Mouse (Mus musculus) hindbrain, embryonic 14.5 days (tissue): ENCODE measurements around the gene Pknox2. TPM values are rescaled to one million over a fixed set of nuclear protein-coding genes. Genes with fewer than 3 reads are reported as not detected.

Source experiments
- ATAC-seq: fragments of 200-750 bp; cut with Nextera tagmentation; 2 replicates; pipeline ENCODE4 v1.8.0; 2017; ENCODE audit warnings: moderate number of reproducible peaks, mild to moderate bottlenecking, moderate TSS enrichment, moderate library complexity; ENCODE audit not compliant: low FRiP score
- DNase-seq: peaks from one replicate; pipeline ENCODE4 v3.0.0-alpha.2; 2015; ENCODE audit warnings: low spot score
- H3K27ac ChIP-seq: fragments of 300-500 bp; sonication (generic); 2 replicates; pipeline ENCODE4 v1.5.1; 2014; ENCODE audit warnings: mild to moderate bottlenecking, moderate library complexity
- H3K27me3 ChIP-seq: fragments of 300-500 bp; sonication (generic); 2 replicates; pipeline ENCODE4 v1.6.1; 2014; ENCODE audit warnings: mild to moderate bottlenecking, low read length, mixed read lengths; ENCODE audit not compliant: control insufficient read depth, insufficient read depth
- H3K36me3 ChIP-seq: fragments of 300-500 bp; sonication (generic); replicated peaks from 2 replicates; pipeline ENCODE4 v1.6.1; 2014; ENCODE audit not compliant: control insufficient read depth, insufficient read depth
- H3K4me1 ChIP-seq: fragments of 300-500 bp; sonication (generic); replicated peaks from 2 replicates; pipeline ENCODE4 v1.6.1; 2014; ENCODE audit warnings: antibody characterized with exemption, low read length, mixed read lengths; ENCODE audit not compliant: control insufficient read depth, insufficient read depth
- H3K4me2 ChIP-seq: fragments of 300-500 bp; sonication (generic); replicated peaks from 2 replicates; pipeline ENCODE4 v1.6.1; 2014; ENCODE audit warnings: mild to moderate bottlenecking, moderate library complexity
- H3K4me3 ChIP-seq: fragments of 300-500 bp; sonication (generic); replicated peaks from 2 replicates; pipeline ENCODE4 v1.5.1; 2014; ENCODE audit warnings: mild to moderate bottlenecking, low read length
- H3K9ac ChIP-seq: fragments of 300-500 bp; sonication (generic); 2 replicates; pipeline ENCODE4 v1.6.1; 2014
- H3K9me3 ChIP-seq: fragments of 300-500 bp; sonication (generic); 2 replicates; pipeline ENCODE4 v1.6.1; 2016; ENCODE audit warnings: low read length; ENCODE audit not compliant: control insufficient read depth
- WGBS: fragments of 180-500 bp; shearing (Covaris S2); extraction: QIAGEN DNeasy Blood & Tissue Kit; methylation state at CpG from one replicate; pipeline ENCODE4 v1.1.7; 2014; 5-methylcytosine and 5-hydroxymethylcytosine counted together
- polyA plus RNA-seq: library from polyadenylated mRNA; unstranded; fragments of >200 nt; fragmentation: Nextera tagmentation; extraction: Ambion mirVana; gene quantifications from 2 replicates; pipeline ENCODE4 v1.2.1, GENCODE M21; 2014

Pknox2 gene
- polyA plus RNA-seq, 1 experiment from 2014 or later = 25.8 TPM

DNA sequence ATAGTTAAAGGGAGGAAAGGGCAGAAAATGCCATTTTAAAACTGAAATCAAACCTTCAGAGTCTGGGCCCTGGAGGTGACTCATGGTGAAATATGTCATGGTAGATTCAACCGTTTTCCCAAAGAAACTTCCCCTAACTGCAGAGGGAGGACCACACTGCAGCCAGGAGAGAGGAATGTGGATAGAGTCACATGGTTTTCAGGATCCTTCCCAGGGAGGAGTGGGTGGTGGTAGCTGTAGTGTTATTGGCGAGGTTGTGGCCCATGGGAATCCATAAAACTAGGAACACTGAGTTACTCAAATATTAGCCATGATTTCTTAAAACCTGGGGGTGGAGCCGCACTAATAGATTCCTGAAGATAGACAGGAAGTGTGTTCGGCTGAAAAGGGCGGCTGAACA is 99.7 kb downstream of the Pknox2 start:
- no peak overlapping the region for H3K27ac ChIP-seq
- no peaks in the 10 kb centered on the region for H3K27me3 ChIP-seq
- H3K4me1 ChIP-seq = peaks cover under 1% of the 10 kb centered on the region; the same call in 1 of the 2 replicates
- H3K36me3 ChIP-seq = no peaks in the 10 kb centered on the region
- H3K9me3 ChIP-seq = no peaks in the 10 kb centered on the region
- DNase-seq (no peak), ATAC-seq (no peak)
- WGBS = 73% methylated on average over 5 of the region's 5 CpGs
- H3K4me3 ChIP-seq = no peak overlapping the region
- H3K9ac ChIP-seq = no peak overlapping the region
- no peak overlapping the region for H3K4me2 ChIP-seq

DNA sequence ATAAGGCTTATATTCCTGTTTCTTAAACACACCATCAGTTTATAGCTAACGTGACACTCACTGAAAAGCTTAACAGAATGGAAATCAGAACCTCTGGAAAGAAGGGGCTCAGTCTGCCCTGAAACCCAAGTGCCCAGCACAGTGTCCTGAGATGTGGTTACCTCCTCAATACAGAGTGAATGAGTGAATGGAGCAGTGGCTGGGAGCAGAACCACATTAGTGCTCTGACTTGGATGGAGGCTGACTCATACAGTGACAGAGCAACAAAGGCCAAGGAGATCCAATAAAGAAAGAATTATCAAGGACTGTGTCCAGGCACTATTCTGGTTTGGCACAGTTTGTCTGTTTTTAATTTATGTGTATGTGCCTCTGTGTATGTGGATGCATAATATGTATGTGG is 101.3 kb downstream of the Pknox2 start:
- DNase-seq (no peak), ATAC-seq (no peak)
- Histone ChIP-seq H3K4me1 (no peaks in the 10 kb centered on the region; the same call in 1 of the 2 replicates), H3K36me3 (no peaks in the 10 kb centered on the region), H3K9ac (no peak overlapping the region), H3K4me2 (no peak overlapping the region), H3K9me3 (no peaks in the 10 kb centered on the region), H3K27ac (no peak overlapping the region), H3K27me3 (no peaks in the 10 kb centered on the region), H3K4me3 (no peak overlapping the region)
- 66% methylated on average over 1 of the region's 1 CpGs for WGBS

GRCm38 (mm10) chr9:37044165-37044564 is 103.0 kb downstream of the Pknox2 start:
- no peak for ATAC-seq
- Histone ChIP-seq H3K36me3 (no peaks in the 10 kb centered on the region), H3K27ac (no peak overlapping the region), H3K4me2 (no peak overlapping the region), H3K27me3 (no peaks in the 10 kb centered on the region), H3K9ac (no peak overlapping the region), H3K4me1 (peaks cover 3% of the 10 kb centered on the region; the same call in 1 of the 2 replicates), H3K4me3 (no peak overlapping the region), H3K9me3 (no peaks in the 10 kb centered on the region)
- no peak for DNase-seq
- 96% methylated on average over 1 of the region's 1 CpGs for WGBS

DNA sequence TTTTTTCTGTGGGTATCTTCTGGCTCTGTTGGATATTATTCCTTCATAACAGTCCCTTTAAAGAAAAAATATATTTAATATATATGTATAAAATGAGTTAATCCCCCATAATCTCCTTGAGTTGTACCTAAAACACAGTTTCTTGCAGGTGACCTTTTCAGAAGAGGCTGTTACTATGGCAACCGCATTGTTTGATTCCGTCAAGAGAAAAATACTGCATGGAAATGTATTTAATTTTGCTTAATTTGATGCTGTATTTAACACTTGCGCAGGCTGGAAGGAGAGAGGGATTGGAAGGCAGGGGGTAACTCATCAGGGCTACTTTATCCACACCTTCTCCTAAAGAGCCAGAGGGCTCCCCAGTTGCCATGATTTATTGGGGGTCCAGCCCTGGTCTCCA is 108.3 kb downstream of the Pknox2 start:
- H3K4me2 ChIP-seq = no peak overlapping the region
- 69% methylated on average over 3 of the region's 3 CpGs for WGBS
- no peaks in the 10 kb centered on the region for H3K9me3 ChIP-seq
- H3K27me3 ChIP-seq = no peaks in the 10 kb centered on the region
- ATAC-seq = no peak
- H3K36me3 ChIP-seq = no peaks in the 10 kb centered on the region
- no peak overlapping the region for H3K9ac ChIP-seq
- peaks cover 6% of the 10 kb centered on the region; the same call in 1 of the 2 replicates for H3K4me1 ChIP-seq
- DNase-seq = peak; percentile 52
- H3K4me3 ChIP-seq = no peak overlapping the region
- no peak overlapping the region for H3K27ac ChIP-seq

GRCm38 (mm10) chr9:37038445-37038844 is 108.8 kb downstream of the Pknox2 start:
- H3K9me3 ChIP-seq = no peaks in the 10 kb centered on the region
- DNase-seq (no peak), ATAC-seq (no peak)
- no peak overlapping the region for H3K9ac ChIP-seq
- no peaks in the 10 kb centered on the region for H3K27me3 ChIP-seq
- no peak overlapping the region for H3K4me3 ChIP-seq
- peak overlapping the region; percentile 55 for H3K27ac ChIP-seq
- no peak overlapping the region for H3K4me2 ChIP-seq
- WGBS = 54% methylated on average over 7 of the region's 7 CpGs
- H3K36me3 ChIP-seq = no peaks in the 10 kb centered on the region
- peaks cover 6% of the 10 kb centered on the region; the same call in 1 of the 2 replicates for H3K4me1 ChIP-seq

GRCm38 (mm10) chr9:37037405-37037804 is 109.8 kb downstream of the Pknox2 start:
- H3K9ac ChIP-seq = no peak overlapping the region
- no peak overlapping the region for H3K4me2 ChIP-seq
- ATAC-seq = no peak
- DNase-seq = no peak
- no peaks in the 10 kb centered on the region for H3K27me3 ChIP-seq
- H3K27ac ChIP-seq = no peak overlapping the region
- no peaks in the 10 kb centered on the region for H3K9me3 ChIP-seq
- peaks cover 6% of the 10 kb centered on the region; the same call in 1 of the 2 replicates for H3K4me1 ChIP-seq
- H3K4me3 ChIP-seq = no peak overlapping the region
- no peaks in the 10 kb centered on the region for H3K36me3 ChIP-seq
- WGBS = 84% methylated on average over 12 of the region's 12 CpGs

- H3K27ac ChIP-seq = no peak overlapping the region
- DNase-seq = no peak
- no peaks in the 10 kb centered on the region for H3K9me3 ChIP-seq
- H3K4me3 ChIP-seq = no peak overlapping the region
- H3K27me3 ChIP-seq = no peaks in the 10 kb centered on the region
- WGBS = 96% methylated on average over 3 of the region's 3 CpGs
- no peaks in the 10 kb centered on the region for H3K36me3 ChIP-seq
- H3K4me1 ChIP-seq = peaks cover 13% of the 10 kb centered on the region
- H3K4me2 ChIP-seq = no peak overlapping the region
- ATAC-seq = no peak
- H3K9ac ChIP-seq = no peak overlapping the region
Measured at GRCm38 (mm10) chr9:37035248-37035647, 112.0 kb downstream of the Pknox2 start.

GRCm38 (mm10) chr9:37034316-37034715 is 112.9 kb downstream of the Pknox2 start:
- no peaks in the 10 kb centered on the region for H3K36me3 ChIP-seq
- no peak overlapping the region for H3K4me2 ChIP-seq
- H3K9ac ChIP-seq = no peak overlapping the region
- no peak overlapping the region for H3K27ac ChIP-seq
- H3K4me3 ChIP-seq = no peak overlapping the region
- H3K9me3 ChIP-seq = no peaks in the 10 kb centered on the region
- H3K27me3 ChIP-seq = no peaks in the 10 kb centered on the region
- DNase-seq = no peak
- peaks cover 21% of the 10 kb centered on the region for H3K4me1 ChIP-seq
- ATAC-seq = no peak
- 64% methylated on average over 1 of the region's 1 CpGs for WGBS

DNA sequence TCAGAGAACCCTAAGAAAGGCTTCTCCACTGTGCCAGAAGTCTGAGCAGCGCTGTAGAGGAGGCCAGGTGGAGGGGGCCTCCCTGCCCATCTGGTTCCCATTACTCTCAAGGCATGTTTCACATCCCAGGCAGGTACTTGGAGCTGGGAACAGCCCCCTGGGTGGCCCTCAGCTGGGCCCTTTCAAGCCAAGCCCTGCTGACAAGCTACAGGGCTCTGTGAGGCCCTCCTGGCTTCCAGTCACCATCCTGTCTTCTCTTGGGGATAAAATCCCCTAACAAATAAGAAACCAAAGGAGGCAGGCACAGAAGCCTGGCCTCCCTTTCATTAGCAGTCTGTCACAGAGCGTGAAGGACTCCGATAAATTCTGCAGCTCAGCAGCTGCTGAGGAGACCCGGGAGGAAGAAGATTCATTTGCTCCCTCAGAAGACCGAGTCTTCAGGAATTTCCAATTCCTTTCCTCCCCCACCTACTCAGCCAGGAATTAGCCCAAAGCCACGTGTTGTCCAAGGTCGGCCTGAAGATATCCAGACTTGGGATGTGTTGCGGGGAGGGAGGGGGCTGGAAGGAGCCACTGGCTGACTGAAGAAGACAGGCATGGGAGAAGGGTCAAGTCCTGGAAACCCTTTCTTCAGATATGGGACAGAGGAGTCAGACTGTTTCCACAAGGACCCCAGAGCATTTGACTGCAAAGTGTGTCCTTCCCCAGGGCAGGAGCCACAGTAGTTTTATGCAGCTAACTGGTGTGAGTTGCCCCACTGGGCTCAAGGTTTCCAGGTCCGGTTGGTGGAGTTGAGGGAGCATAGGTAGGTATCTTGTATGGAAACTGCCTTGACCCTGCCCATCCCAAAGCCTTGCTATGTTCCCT is 116.6 kb downstream of the Pknox2 start:
- peak overlapping the region; percentile 8; the same call in 1 of the 2 replicates for H3K9ac ChIP-seq

More for the DNA sequence above, 116.6 kb downstream of the Pknox2 start:
- 31% methylated on average over 9 of the region's 9 CpGs for whole genome bisulfite sequencing
- H3K27me3 ChIP-seq = no peaks in the 10 kb centered on the region
- peaks cover 41% of the 10 kb centered on the region for H3K4me1 ChIP-seq
- H3K27ac ChIP-seq = peak overlapping the region; percentile 11
- no peaks in the 10 kb centered on the region for H3K9me3 ChIP-seq
- DNase-seq (no peak), ATAC-seq (0 out of 2 replicates have a peak, but pooled peaks have one; percentile 15)
- H3K4me3 ChIP-seq = no peak overlapping the region
- H3K36me3 ChIP-seq = no peaks in the 10 kb centered on the region
- H3K4me2 ChIP-seq = no peak overlapping the region
